Mouse (Mus musculus) lung, postnatal 0 days (tissue): ENCODE data around the gene Creb3l2.

Experiments used
- CTCF ChIP-seq: IDR thresholded peaks from 2 replicates; pipeline ENCODE4 v1.5.1; 2016; ENCODE audit warnings: antibody characterized with exemption, mild to moderate bottlenecking
- EP300 ChIP-seq: IDR thresholded peaks from 2 replicates; pipeline ENCODE4 v1.6.1; 2016; ENCODE audit warnings: antibody characterized with exemption, mild to moderate bottlenecking, control low read depth

DNA sequence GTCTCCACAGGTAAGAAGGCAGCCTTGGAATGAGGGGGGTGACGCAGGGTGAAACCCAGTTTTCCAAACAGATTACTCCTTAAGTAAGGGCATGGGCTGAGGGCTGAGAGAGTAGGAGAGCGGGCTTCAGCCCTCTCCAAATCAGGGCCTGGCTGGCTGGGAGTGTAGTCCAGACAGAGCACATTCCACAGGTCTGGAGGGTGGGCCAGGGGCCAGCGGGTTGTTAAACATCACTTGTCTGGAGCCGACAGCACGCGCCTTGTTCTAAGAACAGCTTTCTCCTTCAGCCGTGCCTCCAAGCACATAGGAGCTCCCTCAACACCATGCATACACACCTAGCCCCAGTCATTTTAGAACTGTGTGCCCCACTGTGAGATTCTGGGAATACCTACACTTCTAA is 26.9 kb downstream of the Creb3l2 start:
- TF ChIP-seq CTCF: no peak
- TF ChIP-seq EP300: peak; percentile 95
